Mouse (Mus musculus) MEL (cell line): ENCODE data around the gene Syne4. TPM values are rescaled to one million over a fixed set of nuclear protein-coding genes. Genes with fewer than 3 reads are reported as not detected.

Experiments used
- DNase-seq: peaks from one replicate; pipeline ENCODE4 v3.0.0; 2011; ENCODE audit warnings: low read depth, low spot score
- H3K27ac ChIP-seq: 2 replicates; pipeline ENCODE4 v1.5.1; 2012; ENCODE audit warnings: low read depth, mild to moderate bottlenecking, control low read depth, low read length, moderate library complexity; ENCODE audit not compliant: control insufficient read depth
- H3K27me3 ChIP-seq, 2 experiments: fragments of 150-350 bp in 1 of 2; sonication (generic) in 1 of 2; 2 replicates each; pipeline ENCODE4 v1.6.1; 2012; ENCODE audit warnings: low read length in 2 of 2, mild to moderate bottlenecking in 2 of 2, improper control_type of control experiment in 1 of 2, moderate library complexity in 1 of 2; ENCODE audit not compliant: insufficient read depth in 2 of 2, control insufficient read depth in 1 of 2
- H3K36me3 ChIP-seq, 2 experiments: 2 replicates each; pipeline ENCODE4 v1.6.1; 2012 to 2014; ENCODE audit warnings: low read length in 2 of 2, improper control_type of control experiment in 1 of 2, inconsistent platforms in 1 of 2, mild to moderate bottlenecking in 1 of 2; ENCODE audit not compliant: insufficient read depth in 2 of 2, control insufficient read depth in 1 of 2
- H3K4me1 ChIP-seq, 2 experiments: fragments of 150-350 bp in 1 of 2; sonication (generic) in 1 of 2; 2 replicates each; pipeline ENCODE4 v1.6.1; 2012; ENCODE audit warnings: low read length in 2 of 2, improper control_type of control experiment in 1 of 2, mild to moderate bottlenecking in 1 of 2; ENCODE audit not compliant: insufficient read depth in 2 of 2, control insufficient read depth in 1 of 2
- H3K4me3 ChIP-seq, 2 experiments: fragments of 150-350 bp in 1 of 2; sonication (generic) in 1 of 2; 2 replicates each; pipeline ENCODE4 v1.5.1; 2012; ENCODE audit warnings: low read depth in 2 of 2, low read length in 2 of 2, mild to moderate bottlenecking in 2 of 2, moderate library complexity in 2 of 2, control low read depth in 1 of 2, improper control_type of control experiment in 1 of 2; ENCODE audit not compliant: control insufficient read depth in 1 of 2, insufficient read depth in 1 of 2
- H3K79me2 ChIP-seq: 2 replicates; pipeline ENCODE4 v1.6.1; 2012; ENCODE audit warnings: mild to moderate bottlenecking, low read length, moderate library complexity; ENCODE audit not compliant: control insufficient read depth, poor library complexity, insufficient read depth
- H3K9ac ChIP-seq: 2 replicates; pipeline ENCODE4 v1.6.1; 2012; ENCODE audit warnings: low read depth, mild to moderate bottlenecking, control low read depth, low read length, moderate library complexity; ENCODE audit not compliant: control insufficient read depth, poor library complexity, severe bottlenecking
- H3K9me3 ChIP-seq: fragments of 150-350 bp; sonication (generic); replicated peaks from 2 replicates; pipeline ENCODE4 v1.6.1; 2012; ENCODE audit warnings: mild to moderate bottlenecking, low read length, improper control_type of control experiment, moderate library complexity; ENCODE audit not compliant: insufficient read depth
- CTCF ChIP-seq, 3 experiments: IDR thresholded peaks in 2 of 3; conservative IDR thresholded peaks in 1 of 3; 2 replicates each; pipeline ENCODE4 v1.5.1; 2011 to 2012; ENCODE audit warnings: low read length in 3 of 3, low read depth in 2 of 3, mild to moderate bottlenecking in 2 of 3, improper control_type of control experiment in 1 of 3, inconsistent platforms in 1 of 3, mixed read lengths in 1 of 3, moderate library complexity in 1 of 3; ENCODE audit not compliant: control insufficient read depth in 1 of 3, insufficient read depth in 1 of 3, poor library complexity in 1 of 3, severe bottlenecking in 1 of 3
- E2F4 ChIP-seq: IDR thresholded peaks from 2 replicates; pipeline ENCODE4 v1.6.1; 2011; ENCODE audit warnings: low read depth, low read length, improper control_type of control experiment, borderline replicate concordance
- EP300 ChIP-seq, 2 experiments: IDR thresholded peaks; 2 replicates each; pipeline ENCODE4 v1.6.1; 2011; ENCODE audit warnings: improper control_type of control experiment in 2 of 2, low read length in 2 of 2, low read depth in 1 of 2, mild to moderate bottlenecking in 1 of 2
- ETS1 ChIP-seq: IDR thresholded peaks from 2 replicates; pipeline ENCODE4 v1.6.1; 2012; ENCODE audit warnings: low read depth, mild to moderate bottlenecking, inconsistent platforms, low read length, improper control_type of control experiment, moderate library complexity
- GATA1 ChIP-seq: IDR thresholded peaks from 2 replicates; pipeline ENCODE4 v1.6.1; 2011; ENCODE audit warnings: low read depth, low read length, improper control_type of control experiment
- JUND ChIP-seq: IDR thresholded peaks from 2 replicates; pipeline ENCODE4 v1.6.1; 2011; ENCODE audit warnings: low read depth, mild to moderate bottlenecking, improper control_type of control experiment, low read length
- MAFK ChIP-seq: IDR thresholded peaks from 2 replicates; pipeline ENCODE4 v1.6.1; 2011; ENCODE audit warnings: low read depth, mild to moderate bottlenecking, low read length, improper control_type of control experiment, borderline replicate concordance
- MAX ChIP-seq: IDR thresholded peaks from 2 replicates; pipeline ENCODE4 v1.6.1; 2011; ENCODE audit warnings: low read length, improper control_type of control experiment
- MEF2A ChIP-seq: IDR thresholded peaks from 2 replicates; pipeline ENCODE4 v1.6.1; 2014; ENCODE audit warnings: low read depth, mild to moderate bottlenecking, inconsistent platforms, low read length, improper control_type of control experiment; ENCODE audit not compliant: poor library complexity, insufficient replicate concordance, severe bottlenecking; ENCODE audit errors: extremely low read depth
- MXI1 ChIP-seq: IDR thresholded peaks from 2 replicates; pipeline ENCODE4 v1.6.1; 2011; ENCODE audit warnings: mild to moderate bottlenecking, low read depth, low read length, improper control_type of control experiment
- MYC ChIP-seq: IDR thresholded peaks from 2 replicates; pipeline ENCODE4 v1.6.1; 2011; ENCODE audit warnings: low read depth, mild to moderate bottlenecking, low read length, improper control_type of control experiment, moderate library complexity
- POLR2A ChIP-seq, 2 experiments: IDR thresholded peaks; 2 replicates each; pipeline ENCODE4 v1.6.1; 2011 to 2012; ENCODE audit warnings: low read length in 2 of 2, mild to moderate bottlenecking in 2 of 2, control low read depth in 1 of 2, improper control_type of control experiment in 1 of 2, low read depth in 1 of 2, moderate library complexity in 1 of 2; ENCODE audit not compliant: control insufficient read depth in 1 of 2, insufficient read depth in 1 of 2, poor library complexity in 1 of 2
- POLR2AphosphoS5 ChIP-seq: IDR thresholded peaks from 2 replicates; pipeline ENCODE4 v1.6.1; 2012; ENCODE audit warnings: low read depth, borderline replicate concordance, mild to moderate bottlenecking, inconsistent platforms, low read length, moderate library complexity, mixed read lengths
- RAD21 ChIP-seq: IDR thresholded peaks from 2 replicates; pipeline ENCODE4 v1.6.1; 2011; ENCODE audit warnings: mild to moderate bottlenecking, low read depth, low read length, improper control_type of control experiment
- SIN3A ChIP-seq: IDR thresholded peaks from 2 replicates; pipeline ENCODE4 v1.6.1; 2012; ENCODE audit warnings: low read length, improper control_type of control experiment, inconsistent platforms
- TBP ChIP-seq: IDR thresholded peaks from 2 replicates; pipeline ENCODE4 v1.8.0; 2011; ENCODE audit warnings: low read depth, low read length, improper control_type of control experiment
- TCF12 ChIP-seq: IDR thresholded peaks from 2 replicates; pipeline ENCODE4 v1.6.1; 2014; ENCODE audit warnings: low read depth, mild to moderate bottlenecking, inconsistent platforms, low read length, improper control_type of control experiment, moderate library complexity
- USF1 ChIP-seq: IDR thresholded peaks from 2 replicates; pipeline ENCODE4 v1.6.1; 2014; ENCODE audit warnings: low read depth, mild to moderate bottlenecking, inconsistent platforms, low read length, improper control_type of control experiment, moderate library complexity
- ZC3H11A ChIP-seq: IDR thresholded peaks from 2 replicates; pipeline ENCODE4 v1.6.1; 2012; ENCODE audit warnings: low read depth, mild to moderate bottlenecking, inconsistent platforms, low read length, improper control_type of control experiment
- ZKSCAN1 ChIP-seq: IDR thresholded peaks from 2 replicates; pipeline ENCODE4 v1.6.1; 2012; ENCODE audit warnings: low read depth, mild to moderate bottlenecking, inconsistent platforms, low read length, improper control_type of control experiment, moderate library complexity
- polyA plus RNA-seq, 2 experiments: library from polyadenylated mRNA; stranded (reverse) in 1 of 2; unstranded in 1 of 2; fragments of >175 nt in 1 of 2; fragments of >200 nt in 1 of 2; gene quantifications; 2 replicates each; pipeline versions ENCODE4 v1.2.1 to v1.2.4; 2012; ENCODE audit warnings: low replicate concordance in 2 of 2, low read depth in 1 of 2; ENCODE audit not compliant: insufficient read length in 2 of 2, insufficient read depth in 1 of 2, missing spikeins in 1 of 2
- total RNA-seq: library from RNA; depleted of rRNA; stranded (reverse); fragments of 300-350 nt; gene quantifications from 2 replicates; pipeline ENCODE4 v1.2.3, GENCODE M21; 2012; rRNA removed

Gene Syne4
- total RNA-seq = 0.31 and 0.42 TPM in 2 replicates
- polyA plus RNA-seq = under 1 TPM in 1 of 2 experiments, not detected in 1; 0.82 TPM

DNA sequence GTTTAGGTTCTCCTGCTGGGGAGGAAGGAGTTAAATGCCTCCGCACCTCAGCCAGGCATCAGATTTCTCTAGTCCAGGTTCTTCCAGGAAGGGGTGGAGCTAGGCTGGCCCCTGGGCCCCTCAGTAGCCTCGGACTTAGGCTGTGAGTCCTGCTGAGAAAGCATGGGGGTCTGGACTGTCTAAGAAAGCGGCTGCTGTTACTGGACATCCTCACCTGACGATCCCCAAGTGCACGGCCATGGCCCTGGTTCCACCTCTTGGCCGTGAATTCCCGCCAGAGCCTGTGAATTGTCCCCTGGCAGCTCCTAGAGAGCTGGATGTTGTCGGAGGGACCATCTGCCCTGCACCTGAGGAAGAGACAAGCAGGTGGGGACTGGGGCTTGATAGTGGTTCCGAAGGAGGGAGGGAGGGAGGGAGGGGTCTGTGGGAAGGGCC, at the start of gene Syne4:
Syne4 (plus strand) TSS at position 87 of the 435 bp plus-strand sequence.
- H3K4me3 ChIP-seq = no peak within 1 kb of the TSS
- no peak within 1 kb of the TSS for H3K9ac ChIP-seq
- DNase-seq = no peak
- H3K27me3 ChIP-seq = no peaks in the 10 kb centered on the region
- no peaks in the 10 kb centered on the region for H3K79me2 ChIP-seq
- no peaks in the 10 kb centered on the region; a peak in 1 of 4 replicates for H3K4me1 ChIP-seq
- no peak within 1 kb of the TSS for H3K27ac ChIP-seq
- no peak for TF ChIP-seq MEF2A
- TF ChIP-seq ETS1 = no peak
- TF ChIP-seq MAFK = no peak
- no peaks in the 10 kb centered on the region for H3K36me3 ChIP-seq
- no peaks in the 10 kb centered on the region for H3K9me3 ChIP-seq

DNA sequence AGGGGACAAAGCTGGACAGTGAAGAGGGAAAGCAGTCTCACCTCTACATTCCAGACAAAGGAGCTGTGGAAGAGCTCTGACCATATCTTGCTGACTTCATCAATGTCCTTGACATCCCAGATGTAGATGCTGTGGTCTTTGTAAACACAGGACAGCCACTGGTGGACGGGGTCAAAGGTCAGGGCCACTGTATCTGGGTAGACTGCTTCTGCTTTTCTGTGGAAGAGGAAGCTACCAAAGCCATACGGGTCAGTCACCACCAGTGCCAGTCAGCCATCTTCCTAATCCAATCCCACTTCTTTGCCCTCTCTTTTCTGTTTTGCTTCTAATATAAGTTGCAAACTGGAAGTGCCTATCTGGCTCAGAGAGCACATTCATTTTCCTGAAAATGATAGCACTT, 49.6 kb upstream of the Syne4 start:
- no peak for DNase-seq
- no peaks in the 10 kb centered on the region for H3K27me3 ChIP-seq
- no peaks in the 10 kb centered on the region for H3K9me3 ChIP-seq
- TF ChIP-seq POLR2A (IDR thresholded peaks at IDR 0.05; ENCODE audit: control insufficient read depth in 1 of 2, insufficient read depth in 1 of 2, low read depth in 1 of 2, low read length in 2 of 2, poor library complexity in 1 of 2) (no peak), MXI1 (no peak), USF1 (no peak), ZKSCAN1 (no peak), GATA1 (no peak), E2F4 (no peak), ZC3H11A (no peak), TCF12 (no peak), EP300 (IDR thresholded peaks at IDR 0.05; ENCODE audit: low read depth in 1 of 2, low read length in 2 of 2) (no peak), POLR2AphosphoS5 (no peak), SIN3A (no peak), MYC (no peak), CTCF (IDR thresholded peaks at IDR 0.05 in 2 of 3, conservative IDR thresholded peaks at IDR 0.05 in 1 of 3; ENCODE audit: control insufficient read depth in 1 of 3, insufficient read depth in 1 of 3, low read depth in 2 of 3, low read length in 3 of 3, poor library complexity in 1 of 3, severe bottlenecking in 1 of 3) (no peak), RAD21 (no peak), MAX (no peak), TBP (no peak), JUND (no peak)
- no peak overlapping the region for H3K9ac ChIP-seq
- H3K79me2 ChIP-seq = no peaks in the 10 kb centered on the region
- H3K4me3 ChIP-seq = no peak overlapping the region
- no peaks in the 10 kb centered on the region for H3K4me1 ChIP-seq
- H3K27ac ChIP-seq = no peak overlapping the region
- H3K36me3 ChIP-seq = no peaks in the 10 kb centered on the region
